Mouse (Mus musculus): Measurements from ENCODE around the gene Kiz. TPM values are rescaled to one million over a fixed set of nuclear protein-coding genes. Genes with fewer than 3 reads are reported as not detected.

The Kiz gene
- polyA plus RNA-seq, 1 experiment from 2014 or later: 38.2 TPM

GRCm38 (mm10) chr2:146847863-146848262 lies 7.8 kb upstream of the Kiz start:
- no peak overlapping the region for H3K4me3 ChIP-seq (ENCODE audit: low read length)
- H3K9me3 ChIP-seq (ENCODE audit: control insufficient read depth, low read length): no peaks in the 10 kb centered on the region
- no peak for ATAC-seq (ENCODE audit: low read depth)
- H3K4me2 ChIP-seq (ENCODE audit: low read depth, low read length): no peak overlapping the region
- no peak overlapping the region for H3K27ac ChIP-seq (ENCODE audit: low read length)
- no peak overlapping the region for H3K9ac ChIP-seq (ENCODE audit: low read length)
- no peaks in the 10 kb centered on the region; the same call in 1 of the 2 replicates for H3K27me3 ChIP-seq (ENCODE audit: control insufficient read depth, insufficient read depth, low read depth, low read length)
- H3K4me1 ChIP-seq (replicated peaks; ENCODE audit: control insufficient read depth, insufficient read depth, low read length): no peaks in the 10 kb centered on the region
- no peaks in the 10 kb centered on the region for H3K36me3 ChIP-seq (ENCODE audit: control insufficient read depth, insufficient read depth, low read length)
- 84% methylated on average over 2 of the region's 2 CpGs for WGBS

- ATAC-seq (ENCODE audit: low read depth): peak; percentile 24
- no peaks in the 10 kb centered on the region for H3K36me3 ChIP-seq (ENCODE audit: control insufficient read depth, insufficient read depth, low read length)
- H3K27me3 ChIP-seq (ENCODE audit: control insufficient read depth, insufficient read depth, low read depth, low read length): no peaks in the 10 kb centered on the region
- H3K9ac ChIP-seq (ENCODE audit: low read length): peak overlapping the region; percentile 90
- H3K4me2 ChIP-seq (ENCODE audit: low read depth, low read length): peak overlapping the region; percentile 65
- peak overlapping the region; percentile 83 for H3K27ac ChIP-seq (ENCODE audit: low read length)
- no peaks in the 10 kb centered on the region for H3K9me3 ChIP-seq (ENCODE audit: control insufficient read depth, low read length)
- no peaks in the 10 kb centered on the region; the same call in 1 of the 2 replicates for H3K4me1 ChIP-seq (replicated peaks; ENCODE audit: control insufficient read depth, insufficient read depth, low read length)
- H3K4me3 ChIP-seq (ENCODE audit: low read length): peak overlapping the region; percentile 87
- 2% methylated on average over 11 of the region's 11 CpGs for WGBS
These were observed 456 bp downstream of the Kiz start for GRCm38 (mm10) chr2:146856120-146856519.

DNA sequence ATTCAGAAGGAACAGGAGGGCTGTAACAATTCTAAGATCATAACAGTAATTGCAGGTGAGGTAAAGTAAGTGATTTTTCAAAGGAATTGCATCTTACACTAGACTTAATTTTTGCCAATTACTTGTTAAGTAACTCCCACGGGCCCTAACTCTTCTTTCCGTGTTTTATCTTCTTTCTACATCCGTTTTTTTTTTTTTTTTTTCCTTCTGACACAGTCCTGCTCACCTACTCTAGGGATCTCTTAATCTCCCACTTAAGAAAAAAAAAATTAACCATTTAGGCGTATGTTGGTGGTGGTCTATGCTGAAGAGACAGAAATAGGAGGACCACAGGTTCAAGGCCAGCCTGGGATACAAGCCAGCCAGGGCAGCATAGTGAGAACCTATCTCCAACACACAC lies 1.2 kb downstream of the Kiz start:
- H3K4me1 ChIP-seq (replicated peaks; ENCODE audit: control insufficient read depth, insufficient read depth, low read length): no peaks in the 10 kb centered on the region; the same call in 1 of the 2 replicates
- H3K9ac ChIP-seq (ENCODE audit: low read length): no peak overlapping the region
- no peaks in the 10 kb centered on the region for H3K36me3 ChIP-seq (ENCODE audit: control insufficient read depth, insufficient read depth, low read length)
- no peak for ATAC-seq (ENCODE audit: low read depth)
- H3K27me3 ChIP-seq (ENCODE audit: control insufficient read depth, insufficient read depth, low read depth, low read length): no peaks in the 10 kb centered on the region
- no peak overlapping the region for H3K4me2 ChIP-seq (ENCODE audit: low read depth, low read length)
- no peaks in the 10 kb centered on the region for H3K9me3 ChIP-seq (ENCODE audit: control insufficient read depth, low read length)
- H3K27ac ChIP-seq (ENCODE audit: low read length): no peak overlapping the region
- 29% methylated on average over 4 of the region's 4 CpGs for WGBS
- H3K4me3 ChIP-seq (ENCODE audit: low read length): no peak overlapping the region

GRCm38 (mm10) chr2:146865781-146866180 lies 10.1 kb downstream of the Kiz start:
- Histone ChIP-seq H3K36me3 (ENCODE audit: control insufficient read depth, insufficient read depth, low read length) (no peaks in the 10 kb centered on the region; the same call in 1 of the 2 replicates), H3K4me3 (ENCODE audit: low read length) (no peak overlapping the region), H3K4me2 (ENCODE audit: low read depth, low read length) (no peak overlapping the region), H3K4me1 (replicated peaks; ENCODE audit: control insufficient read depth, insufficient read depth, low read length) (peaks cover 3% of the 10 kb centered on the region; the same call in 1 of the 2 replicates), H3K9ac (ENCODE audit: low read length) (no peak overlapping the region), H3K27me3 (ENCODE audit: control insufficient read depth, insufficient read depth, low read depth, low read length) (no peaks in the 10 kb centered on the region), H3K9me3 (ENCODE audit: control insufficient read depth, low read length) (no peaks in the 10 kb centered on the region), H3K27ac (ENCODE audit: low read length) (no peak overlapping the region)
- ATAC-seq (ENCODE audit: low read depth): no peak
- 74% methylated on average over 3 of the region's 3 CpGs for WGBS

DNA sequence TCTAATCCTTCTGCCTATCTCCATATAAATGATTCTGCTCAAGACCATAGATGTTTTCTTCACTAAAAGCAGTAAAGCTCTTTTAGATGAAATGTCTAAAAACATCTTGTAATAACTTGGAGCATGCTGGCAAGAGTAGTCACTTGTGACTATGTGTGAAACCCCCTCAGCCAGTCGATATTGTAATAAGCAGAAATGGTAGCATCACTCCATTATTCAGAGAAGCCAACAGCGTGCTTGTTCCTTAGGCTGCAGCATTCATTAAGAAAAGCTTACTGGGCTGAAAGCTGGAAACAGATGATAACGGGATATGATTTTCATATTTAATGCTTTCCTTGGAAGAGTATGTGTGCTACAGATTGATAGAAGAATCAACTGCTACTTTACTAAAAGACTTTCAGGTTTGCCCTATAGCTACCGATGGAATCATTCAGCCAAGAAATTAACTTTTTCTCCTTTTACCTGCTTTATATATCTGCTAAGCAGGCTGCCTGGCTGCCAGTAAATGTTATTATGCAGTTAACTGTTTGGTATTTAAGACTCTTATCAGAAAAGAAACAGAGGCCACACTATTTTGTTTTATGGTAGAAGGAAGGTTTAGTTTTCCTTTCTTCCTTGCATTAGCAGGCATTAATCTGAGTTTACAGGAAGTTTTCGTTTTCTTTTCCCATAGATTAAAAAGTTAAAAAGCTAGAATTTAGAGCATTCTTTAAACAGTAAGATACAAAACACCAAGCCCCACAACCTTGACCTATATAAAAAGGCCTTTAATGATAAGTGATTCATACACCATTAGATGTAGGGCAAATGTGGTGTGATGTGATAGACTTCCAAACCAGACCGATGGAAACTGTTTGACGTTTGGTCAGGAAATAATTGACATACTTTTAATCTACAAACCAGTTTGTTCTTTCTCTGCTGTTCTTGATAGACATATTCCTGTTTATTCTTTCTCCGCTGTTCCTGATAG lies 15.9 kb downstream of the Kiz start:
- ATAC-seq (ENCODE audit: low read depth): no peak
- Histone ChIP-seq H3K4me3 (ENCODE audit: low read length) (no peak overlapping the region), H3K9ac (ENCODE audit: low read length) (no peak overlapping the region), H3K27me3 (ENCODE audit: control insufficient read depth, insufficient read depth, low read depth, low read length) (no peaks in the 10 kb centered on the region), H3K36me3 (ENCODE audit: control insufficient read depth, insufficient read depth, low read length) (no peaks in the 10 kb centered on the region), H3K4me2 (ENCODE audit: low read depth, low read length) (no peak overlapping the region), H3K4me1 (replicated peaks; ENCODE audit: control insufficient read depth, insufficient read depth, low read length) (peaks cover 3% of the 10 kb centered on the region; the same call in 1 of the 2 replicates), H3K27ac (ENCODE audit: low read length) (no peak overlapping the region), H3K9me3 (ENCODE audit: control insufficient read depth, low read length) (no peaks in the 10 kb centered on the region)
- 61% methylated on average over 8 of the region's 8 CpGs for WGBS

GRCm38 (mm10) chr2:146872697-146873096 lies 17.0 kb downstream of the Kiz start:
- Histone ChIP-seq H3K9me3 (ENCODE audit: control insufficient read depth, low read length) (no peaks in the 10 kb centered on the region), H3K9ac (ENCODE audit: low read length) (no peak overlapping the region), H3K27ac (ENCODE audit: low read length) (no peak overlapping the region), H3K36me3 (ENCODE audit: control insufficient read depth, insufficient read depth, low read length) (no peaks in the 10 kb centered on the region), H3K27me3 (ENCODE audit: control insufficient read depth, insufficient read depth, low read depth, low read length) (no peaks in the 10 kb centered on the region), H3K4me1 (replicated peaks; ENCODE audit: control insufficient read depth, insufficient read depth, low read length) (peaks cover 6% of the 10 kb centered on the region), H3K4me2 (ENCODE audit: low read depth, low read length) (no peak overlapping the region), H3K4me3 (ENCODE audit: low read length) (no peak overlapping the region)
- WGBS: 52% methylated on average over 3 of the region's 3 CpGs
- peak; percentile 49; the same call in 1 of the 2 replicates for ATAC-seq (ENCODE audit: low read depth)

DNA sequence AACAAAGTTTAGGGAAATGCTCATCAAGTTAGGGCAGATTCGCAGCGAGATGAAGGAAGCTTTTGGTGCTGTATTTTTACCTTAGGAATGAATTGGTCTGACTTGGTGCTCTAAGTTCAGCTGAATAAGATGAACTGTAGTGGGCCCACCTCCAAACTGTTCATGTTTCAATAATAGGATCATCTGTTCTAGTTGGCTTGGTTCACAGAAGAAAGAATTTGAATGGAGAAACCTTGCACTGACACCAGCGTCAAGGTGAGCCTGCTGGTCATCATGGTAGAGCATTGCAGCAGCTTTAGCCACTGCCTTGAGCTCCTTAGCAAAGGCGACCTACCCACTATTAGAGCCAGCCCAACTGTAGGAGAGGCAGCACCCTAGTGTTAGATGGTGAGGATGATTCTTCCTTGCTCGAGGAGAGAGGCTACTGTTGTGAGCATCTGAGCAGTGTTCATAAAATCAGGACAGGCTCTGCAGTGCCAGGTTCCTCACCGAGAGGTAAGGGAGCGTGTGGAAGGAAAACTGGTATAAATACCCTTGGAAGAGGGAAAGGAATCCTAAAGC lies 18.3 kb downstream of the Kiz start:
- Histone ChIP-seq H3K36me3 (ENCODE audit: control insufficient read depth, insufficient read depth, low read length) (no peaks in the 10 kb centered on the region), H3K4me2 (ENCODE audit: low read depth, low read length) (no peak overlapping the region), H3K4me3 (ENCODE audit: low read length) (no peak overlapping the region), H3K27ac (ENCODE audit: low read length) (no peak overlapping the region), H3K4me1 (replicated peaks; ENCODE audit: control insufficient read depth, insufficient read depth, low read length) (peaks cover 6% of the 10 kb centered on the region), H3K9me3 (ENCODE audit: control insufficient read depth, low read length) (no peaks in the 10 kb centered on the region), H3K9ac (ENCODE audit: low read length) (no peak overlapping the region), H3K27me3 (ENCODE audit: control insufficient read depth, insufficient read depth, low read depth, low read length) (no peaks in the 10 kb centered on the region)
- no peak for ATAC-seq (ENCODE audit: low read depth)
- 87% methylated on average over 7 of the region's 7 CpGs for WGBS

DNA sequence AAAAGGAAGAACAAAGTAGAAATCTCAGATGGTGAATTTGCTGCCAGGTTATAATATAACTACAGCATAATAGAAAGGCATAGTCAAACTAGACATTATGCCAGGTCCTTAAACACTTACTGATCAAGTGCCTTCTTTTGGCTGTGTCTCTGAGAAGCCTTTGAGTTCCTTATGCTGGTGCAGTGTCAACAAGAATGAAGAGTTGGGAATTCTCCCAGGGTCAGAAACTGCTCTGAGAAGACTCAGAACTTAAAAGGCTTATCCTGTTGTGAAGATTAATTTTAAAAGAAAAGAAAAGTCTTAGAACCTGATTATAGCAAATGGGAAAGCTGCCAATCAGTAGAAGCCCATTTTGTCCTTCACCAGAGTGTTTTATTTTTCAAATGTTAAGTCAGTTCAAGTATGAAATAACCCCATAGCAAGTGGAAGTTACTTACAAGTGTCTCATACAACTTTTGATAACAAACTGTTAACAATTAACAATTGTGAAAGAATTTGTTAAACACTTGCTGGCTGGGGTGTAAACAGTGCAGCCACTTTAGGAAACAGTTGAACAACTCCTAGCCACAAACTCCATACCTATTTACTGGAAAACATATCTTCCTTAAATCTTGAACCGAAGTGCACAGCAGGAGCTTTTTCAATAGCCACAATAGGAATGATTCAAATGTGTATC lies 21.9 kb downstream of the Kiz start:
- H3K4me3 ChIP-seq (ENCODE audit: low read length): no peak overlapping the region
- H3K9me3 ChIP-seq (ENCODE audit: control insufficient read depth, low read length): no peaks in the 10 kb centered on the region
- H3K9ac ChIP-seq (ENCODE audit: low read length): no peak overlapping the region
- H3K27ac ChIP-seq (ENCODE audit: low read length): no peak overlapping the region
- H3K4me1 ChIP-seq (replicated peaks; ENCODE audit: control insufficient read depth, insufficient read depth, low read length): peaks cover 5% of the 10 kb centered on the region
- H3K27me3 ChIP-seq (ENCODE audit: control insufficient read depth, insufficient read depth, low read depth, low read length): no peaks in the 10 kb centered on the region
- H3K36me3 ChIP-seq (ENCODE audit: control insufficient read depth, insufficient read depth, low read length): no peaks in the 10 kb centered on the region
- no peak overlapping the region for H3K4me2 ChIP-seq (ENCODE audit: low read depth, low read length)
- no peak for ATAC-seq (ENCODE audit: low read depth)
- WGBS: 52% methylated on average over 1 of the region's 1 CpGs

DNA sequence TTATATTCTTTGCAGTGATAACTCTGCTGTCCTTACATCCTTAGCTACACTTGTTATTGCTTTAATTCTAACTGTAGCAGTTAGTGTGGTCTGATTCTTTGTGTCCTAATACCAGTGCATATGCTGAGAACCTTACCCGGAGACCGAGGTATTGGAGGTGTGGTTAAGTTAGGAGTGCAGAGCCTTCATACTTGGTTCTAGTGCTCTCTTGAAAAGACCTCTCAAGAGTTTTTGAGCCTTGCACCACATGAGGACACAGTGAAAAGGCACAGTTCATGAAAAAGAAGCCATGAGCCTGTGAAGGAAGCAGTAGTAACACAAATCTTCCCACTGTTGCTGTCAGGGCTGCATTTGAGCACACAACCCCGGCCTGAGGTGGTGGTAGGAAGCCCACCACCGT lies 26.0 kb downstream of the Kiz start:
- Histone ChIP-seq H3K4me1 (replicated peaks; ENCODE audit: control insufficient read depth, insufficient read depth, low read length) (peaks cover 2% of the 10 kb centered on the region), H3K4me3 (ENCODE audit: low read length) (no peak overlapping the region), H3K27ac (ENCODE audit: low read length) (no peak overlapping the region), H3K27me3 (ENCODE audit: control insufficient read depth, insufficient read depth, low read depth, low read length) (no peaks in the 10 kb centered on the region), H3K9me3 (ENCODE audit: control insufficient read depth, low read length) (no peaks in the 10 kb centered on the region), H3K36me3 (ENCODE audit: control insufficient read depth, insufficient read depth, low read length) (no peaks in the 10 kb centered on the region), H3K9ac (ENCODE audit: low read length) (no peak overlapping the region), H3K4me2 (ENCODE audit: low read depth, low read length) (no peak overlapping the region)
- WGBS: 80% methylated on average over 4 of the region's 4 CpGs
- ATAC-seq (ENCODE audit: low read depth): peak; percentile 73
